Mouse (Mus musculus) heart, postnatal 0 days (tissue): ENCODE measurements around the gene Bbs5.

Source experiments
- CTCF ChIP-seq: IDR thresholded peaks from 2 replicates; pipeline ENCODE4 v1.5.1; 2016; ENCODE audit warnings: antibody characterized with exemption, control low read depth, low read depth
- EP300 ChIP-seq: IDR thresholded peaks from 2 replicates; pipeline ENCODE4 v1.6.1; 2016; ENCODE audit warnings: antibody characterized with exemption, low read depth

GRCm38 (mm10) chr2:69712981-69713625 is 66.1 kb downstream of the Bbs5 start, which contains the start of gene Fastkd1:
- TF ChIP-seq CTCF, result no peak
- TF ChIP-seq EP300, result no peak
